Mouse (Mus musculus): ENCODE results near the gene Myrfl. TPM values are rescaled to one million over a fixed set of nuclear protein-coding genes. Genes with fewer than 3 reads are reported as not detected.
A peak's percentile ranks its signal among the peaks of the same experiment; 100 is the strongest.

Myrfl gene
- polyA plus RNA-seq, 1 experiment = not detected

DNA sequence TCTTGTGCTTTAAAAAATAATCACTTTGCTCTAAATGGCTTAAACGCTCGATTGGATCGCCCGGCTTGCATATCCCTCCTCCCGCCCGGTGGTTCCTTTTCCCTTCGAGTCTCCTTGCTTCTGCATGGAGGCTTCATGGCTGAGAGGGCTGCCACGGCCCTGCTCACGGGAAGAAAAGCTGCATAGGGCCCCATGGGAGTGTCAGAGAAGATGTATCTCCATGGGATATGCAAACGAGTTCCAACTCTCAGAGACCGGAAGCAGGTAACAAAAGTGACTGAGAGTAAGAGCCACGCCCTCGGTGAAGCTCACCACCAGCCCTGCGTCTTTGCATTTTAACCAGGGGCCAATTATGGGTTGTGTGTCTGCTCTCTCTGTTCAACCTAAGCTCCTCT lies 24.7 kb downstream of the Myrfl start:
- Histone ChIP-seq H3K79me3 (ENCODE audit: low read depth) (no peaks in the 10 kb centered on the region), H3K4me3 (ENCODE audit: insufficient read depth, poor library complexity, severe bottlenecking) (no peak overlapping the region), H3K79me2 (ENCODE audit: control insufficient read depth, insufficient read depth) (no peaks in the 10 kb centered on the region), H3K27me3 (ENCODE audit: control insufficient read depth, insufficient read depth, insufficient read length) (no peaks in the 10 kb centered on the region), H3ac (ENCODE audit: control insufficient read depth, insufficient read length, low read depth) (no peak overlapping the region), H3K36me3 (ENCODE audit: control insufficient read depth, insufficient read depth) (no peaks in the 10 kb centered on the region)
- no peak for TF ChIP-seq CTCF (IDR thresholded peaks at IDR 0.05; ENCODE audit: control insufficient read depth, insufficient read depth, insufficient read length)
- TF ChIP-seq MYOG (IDR thresholded peaks at IDR 0.05; ENCODE audit: control insufficient read depth, extremely low read depth, insufficient read length) = no peak
- TF ChIP-seq CEBPB (IDR thresholded peaks at IDR 0.05; ENCODE audit: low read depth) = no peak
- TF ChIP-seq FOSL1 (IDR thresholded peaks at IDR 0.05; ENCODE audit: insufficient read depth, low read length, poor library complexity, severe bottlenecking) = no peak

GRCm38 (mm10) chr10:116871329-116872015 lies 25.2 kb downstream of the Myrfl start:
- no peak overlapping the region for H3ac ChIP-seq (ENCODE audit: control insufficient read depth, insufficient read length, low read depth)
- H3K79me2 ChIP-seq (ENCODE audit: control insufficient read depth, insufficient read depth) = no peaks in the 10 kb centered on the region
- H3K4me3 ChIP-seq (ENCODE audit: insufficient read depth, poor library complexity, severe bottlenecking) = no peak overlapping the region
- no peaks in the 10 kb centered on the region for H3K27me3 ChIP-seq (ENCODE audit: control insufficient read depth, insufficient read depth, insufficient read length)
- TF ChIP-seq MYOD1 (IDR thresholded peaks at IDR 0.05; ENCODE audit: control insufficient read depth, insufficient read length, low read depth) (no peak), MYOG (IDR thresholded peaks at IDR 0.05; ENCODE audit: control insufficient read depth, extremely low read depth, insufficient read length) (no peak), CTCF (IDR thresholded peaks at IDR 0.05; ENCODE audit: control insufficient read depth, insufficient read depth, insufficient read length) (no peak), CEBPB (IDR thresholded peaks at IDR 0.05; ENCODE audit: low read depth) (no peak), MAX (IDR thresholded peaks at IDR 0.05) (no peak), USF1 (IDR thresholded peaks at IDR 0.05; ENCODE audit: low read depth) (no peak), FOSL1 (IDR thresholded peaks at IDR 0.05; ENCODE audit: insufficient read depth, low read length, poor library complexity, severe bottlenecking) (no peak)
- no peaks in the 10 kb centered on the region for H3K79me3 ChIP-seq (ENCODE audit: low read depth)
- no peaks in the 10 kb centered on the region for H3K36me3 ChIP-seq (ENCODE audit: control insufficient read depth, insufficient read depth)

- no peak for TF ChIP-seq USF1 (IDR thresholded peaks at IDR 0.05; ENCODE audit: low read depth)
- TF ChIP-seq MAX (IDR thresholded peaks at IDR 0.05) = no peak
- no peak for TF ChIP-seq CEBPB (IDR thresholded peaks at IDR 0.05; ENCODE audit: low read depth)
- no peak for TF ChIP-seq CTCF (IDR thresholded peaks at IDR 0.05; ENCODE audit: control insufficient read depth, insufficient read depth, insufficient read length)
- TF ChIP-seq MYOD1 (IDR thresholded peaks at IDR 0.05; ENCODE audit: control insufficient read depth, insufficient read length, low read depth) = no peak
- TF ChIP-seq MYOG (IDR thresholded peaks at IDR 0.05; ENCODE audit: control insufficient read depth, extremely low read depth, insufficient read length) = no peak
- no peak for TF ChIP-seq FOSL1 (IDR thresholded peaks at IDR 0.05; ENCODE audit: insufficient read depth, low read length, poor library complexity, severe bottlenecking)
- H3K79me2 ChIP-seq (ENCODE audit: control insufficient read depth, insufficient read depth) = no peaks in the 10 kb centered on the region
- H3ac ChIP-seq (ENCODE audit: control insufficient read depth, insufficient read length, low read depth) = no peak overlapping the region
- H3K36me3 ChIP-seq (ENCODE audit: control insufficient read depth, insufficient read depth) = no peaks in the 10 kb centered on the region
- H3K79me3 ChIP-seq (ENCODE audit: low read depth) = no peaks in the 10 kb centered on the region
- no peaks in the 10 kb centered on the region for H3K27me3 ChIP-seq (ENCODE audit: control insufficient read depth, insufficient read depth, insufficient read length)
- H3K4me3 ChIP-seq (ENCODE audit: insufficient read depth, poor library complexity, severe bottlenecking) = no peak overlapping the region
Observed at GRCm38 (mm10) chr10:116870819-116871218, 25.9 kb downstream of the Myrfl start.

GRCm38 (mm10) chr10:116853159-116853845 lies 43.4 kb downstream of the Myrfl start:
- Histone ChIP-seq H3K79me2 (ENCODE audit: control insufficient read depth, insufficient read depth) (no peaks in the 10 kb centered on the region), H3ac (ENCODE audit: control insufficient read depth, insufficient read length, low read depth) (no peak overlapping the region)
- TF ChIP-seq CEBPB (IDR thresholded peaks at IDR 0.05; ENCODE audit: low read depth) (no peak), MYOG (IDR thresholded peaks at IDR 0.05; ENCODE audit: control insufficient read depth, extremely low read depth, insufficient read length) (no peak), USF1 (IDR thresholded peaks at IDR 0.05; ENCODE audit: low read depth) (no peak), FOSL1 (IDR thresholded peaks at IDR 0.05; ENCODE audit: insufficient read depth, low read length, poor library complexity, severe bottlenecking) (no peak), MYOD1 (IDR thresholded peaks at IDR 0.05; ENCODE audit: control insufficient read depth, insufficient read length, low read depth) (no peak), MAX (IDR thresholded peaks at IDR 0.05) (no peak), CTCF (IDR thresholded peaks at IDR 0.05; ENCODE audit: control insufficient read depth, insufficient read depth, insufficient read length) (no peak)

GRCm38 (mm10) chr10:116848749-116849473 lies 47.8 kb downstream of the Myrfl start:
- H3K27me3 ChIP-seq (ENCODE audit: control insufficient read depth, insufficient read depth, insufficient read length) = peaks cover 9% of the 10 kb centered on the region
- no peaks in the 10 kb centered on the region for H3K79me3 ChIP-seq (ENCODE audit: low read depth)
- no peak overlapping the region for H3K4me3 ChIP-seq (ENCODE audit: insufficient read depth, poor library complexity, severe bottlenecking)
- TF ChIP-seq FOSL1 (IDR thresholded peaks at IDR 0.05; ENCODE audit: insufficient read depth, low read length, poor library complexity, severe bottlenecking) (no peak), CTCF (IDR thresholded peaks at IDR 0.05; ENCODE audit: control insufficient read depth, insufficient read depth, insufficient read length) (peak; percentile 84)
- no peaks in the 10 kb centered on the region for H3K79me2 ChIP-seq (ENCODE audit: control insufficient read depth, insufficient read depth)
- H3ac ChIP-seq (ENCODE audit: control insufficient read depth, insufficient read length, low read depth) = no peak overlapping the region
- H3K36me3 ChIP-seq (ENCODE audit: control insufficient read depth, insufficient read depth) = no peaks in the 10 kb centered on the region

More at GRCm38 (mm10) chr10:116853159-116853845, 43.4 kb downstream of the Myrfl start:
- Histone ChIP-seq H3K79me3 (ENCODE audit: low read depth) (no peaks in the 10 kb centered on the region), H3K4me3 (ENCODE audit: insufficient read depth, poor library complexity, severe bottlenecking) (no peak overlapping the region), H3K27me3 (ENCODE audit: control insufficient read depth, insufficient read depth, insufficient read length) (peaks cover 9% of the 10 kb centered on the region), H3K36me3 (ENCODE audit: control insufficient read depth, insufficient read depth) (no peaks in the 10 kb centered on the region)

All from C2C12 (cell line).